Mouse (Mus musculus): ENCODE measurements around the gene Rnase11.

Rnase11 gene

GRCm38 (mm10) chr14:51008781-51009180, 41.2 kb downstream of the Rnase11 start:
- DNase-seq (ENCODE audit: extremely low spot score), result no peak

GRCm38 (mm10) chr14:51007914-51008713, 41.8 kb downstream of the Rnase11 start:
- DNase-seq (ENCODE audit: extremely low spot score), result no peak

- no peak for DNase-seq (ENCODE audit: extremely low spot score)
Observed at GRCm38 (mm10) chr14:51007152-51007801, 42.7 kb downstream of the Rnase11 start, which contains the start of gene Rnase10. Gene Rnase10, plus strand, starts transcription at chr14:51007751.
